Mouse (Mus musculus): ENCODE measurements around the gene Cyld.
"Not testable (repeated sequence)": the region's sequence is repeated elsewhere in the genome, so short reads cannot be mapped to it uniquely, and the experiment has no call there.

Gene Cyld

GRCm38 (mm10) chr8:88774593-88775297 lies 77.9 kb downstream of the Cyld start:
- in situ Hi-C loops (cut with MboI; ENCODE audit: low pct_unique_long_range_greater_than_20kb in 1 of 2, low sequenced_read_pairs in 2 of 2, unreplicated experiment in 1 of 2) = no loop called here

GRCm38 (mm10) chr8:88775298-88775646 lies 78.4 kb downstream of the Cyld start:
- in situ Hi-C loops (cut with MboI; ENCODE audit: low pct_unique_long_range_greater_than_20kb in 1 of 2, low sequenced_read_pairs in 2 of 2, unreplicated experiment in 1 of 2) = no loop called here

GRCm38 (mm10) chr8:88780142-88780541 lies 83.3 kb downstream of the Cyld start:
- in situ Hi-C loops (cut with MboI; ENCODE audit: low pct_unique_long_range_greater_than_20kb in 1 of 2, low sequenced_read_pairs in 2 of 2, unreplicated experiment in 1 of 2) = no loop called here

- in situ Hi-C loops (cut with MboI; ENCODE audit: low pct_unique_long_range_greater_than_20kb in 1 of 2, low sequenced_read_pairs in 2 of 2, unreplicated experiment in 1 of 2) = no loop called here
These were observed 84.5 kb downstream of the Cyld start for GRCm38 (mm10) chr8:88781283-88781682.

- in situ Hi-C loops (cut with MboI; ENCODE audit: low pct_unique_long_range_greater_than_20kb in 1 of 2, low sequenced_read_pairs in 2 of 2, unreplicated experiment in 1 of 2) = no loop called here
These were observed 86.9 kb downstream of the Cyld start for GRCm38 (mm10) chr8:88783722-88784121.

GRCm38 (mm10) chr8:88788335-88788734 lies 91.5 kb downstream of the Cyld start:
- in situ Hi-C loops (cut with MboI; ENCODE audit: low pct_unique_long_range_greater_than_20kb in 1 of 2, low sequenced_read_pairs in 2 of 2, unreplicated experiment in 1 of 2) = not testable (repeated sequence)

- in situ Hi-C loops (cut with MboI; ENCODE audit: low pct_unique_long_range_greater_than_20kb in 1 of 2, low sequenced_read_pairs in 2 of 2, unreplicated experiment in 1 of 2) = no loop called here
These were observed 96.0 kb downstream of the Cyld start for GRCm38 (mm10) chr8:88792691-88793323.

GRCm38 (mm10) chr8:88793324-88793722 lies 96.5 kb downstream of the Cyld start:
- in situ Hi-C loops (cut with MboI; ENCODE audit: low pct_unique_long_range_greater_than_20kb in 1 of 2, low sequenced_read_pairs in 2 of 2, unreplicated experiment in 1 of 2) = no loop called here

- in situ Hi-C loops (cut with MboI; ENCODE audit: low pct_unique_long_range_greater_than_20kb in 1 of 2, low sequenced_read_pairs in 2 of 2, unreplicated experiment in 1 of 2) = no loop called here
These were observed 97.2 kb downstream of the Cyld start for GRCm38 (mm10) chr8:88793746-88794614.

- in situ Hi-C loops (cut with MboI; ENCODE audit: low pct_unique_long_range_greater_than_20kb in 1 of 2, low sequenced_read_pairs in 2 of 2, unreplicated experiment in 1 of 2) = no loop called here
These were observed 97.7 kb downstream of the Cyld start for GRCm38 (mm10) chr8:88794615-88794907.

- in situ Hi-C loops (cut with MboI; ENCODE audit: low pct_unique_long_range_greater_than_20kb in 1 of 2, low sequenced_read_pairs in 2 of 2, unreplicated experiment in 1 of 2) = no loop called here
These were observed 99.1 kb downstream of the Cyld start for GRCm38 (mm10) chr8:88795896-88796295.

- in situ Hi-C loops (cut with MboI; ENCODE audit: low pct_unique_long_range_greater_than_20kb in 1 of 2, low sequenced_read_pairs in 2 of 2, unreplicated experiment in 1 of 2) = no loop called here
These were observed 99.8 kb downstream of the Cyld start for GRCm38 (mm10) chr8:88796651-88797050.

Measured in mouse embryonic stem cell (cell line).